Mouse (Mus musculus): ENCODE data around the gene Twsg1.
"Not testable (repeated sequence)": the region's sequence is repeated elsewhere in the genome, so short reads cannot be mapped to it uniquely, and the experiment has no call there.

The Twsg1 gene

GRCm38 (mm10) chr17:65950622-65951404 is at the start of gene Twsg1:
TSS of gene Twsg1 (minus strand) at chr17:65951226.
- peak; percentile 87 for DNase-seq (ENCODE audit: low read depth, low spot score)

- no peak for DNase-seq (ENCODE audit: low read depth, low spot score)
Observed at GRCm38 (mm10) chr17:65988151-65988820, 37.3 kb upstream of the Twsg1 start.

DNA sequence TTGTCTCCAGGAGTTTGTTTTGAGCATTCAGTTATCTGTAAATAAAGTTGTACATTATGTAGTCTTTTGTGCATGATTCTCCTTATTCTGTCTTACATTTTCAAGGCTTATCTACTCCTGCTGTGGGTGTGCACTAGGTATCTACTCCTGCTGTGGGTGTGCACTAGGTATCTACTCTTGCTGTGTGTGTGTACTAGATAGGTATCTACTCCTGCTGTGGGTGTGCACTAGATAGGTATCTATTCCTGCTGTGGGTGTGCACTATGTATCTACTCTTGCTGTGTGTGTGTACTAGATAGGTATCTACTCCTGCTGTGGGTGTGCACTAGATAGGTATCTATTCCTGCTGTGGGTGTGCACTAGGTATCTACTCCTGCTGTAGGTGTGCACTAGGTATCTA is 25.7 kb upstream of the Twsg1 start:
- DNase-seq (ENCODE audit: low read depth, low spot score): not testable (repeated sequence)

GRCm38 (mm10) chr17:65967751-65968150 is 16.7 kb upstream of the Twsg1 start:
- peak; percentile 46 for DNase-seq (ENCODE audit: low read depth, low spot score)

DNA sequence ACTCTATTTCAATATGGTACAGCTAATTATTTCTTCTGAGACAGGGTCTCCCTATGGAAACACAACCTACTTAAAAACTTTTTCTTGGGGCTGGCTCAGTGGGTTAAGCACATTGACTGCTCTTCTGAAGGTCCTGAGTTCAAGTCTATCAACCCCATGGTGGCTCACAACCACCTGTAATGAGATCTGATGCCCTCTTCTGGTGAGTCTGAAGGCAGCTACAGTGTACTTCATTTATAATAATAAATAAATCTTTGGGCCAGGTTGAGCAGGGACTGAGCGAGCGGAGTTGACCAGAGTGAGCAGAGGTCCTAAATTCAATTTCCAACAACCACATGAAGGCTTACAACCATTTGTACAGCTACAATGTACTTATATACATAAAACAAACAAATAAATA is 11.2 kb upstream of the Twsg1 start:
- no peak for DNase-seq (ENCODE audit: low read depth, low spot score)

DNA sequence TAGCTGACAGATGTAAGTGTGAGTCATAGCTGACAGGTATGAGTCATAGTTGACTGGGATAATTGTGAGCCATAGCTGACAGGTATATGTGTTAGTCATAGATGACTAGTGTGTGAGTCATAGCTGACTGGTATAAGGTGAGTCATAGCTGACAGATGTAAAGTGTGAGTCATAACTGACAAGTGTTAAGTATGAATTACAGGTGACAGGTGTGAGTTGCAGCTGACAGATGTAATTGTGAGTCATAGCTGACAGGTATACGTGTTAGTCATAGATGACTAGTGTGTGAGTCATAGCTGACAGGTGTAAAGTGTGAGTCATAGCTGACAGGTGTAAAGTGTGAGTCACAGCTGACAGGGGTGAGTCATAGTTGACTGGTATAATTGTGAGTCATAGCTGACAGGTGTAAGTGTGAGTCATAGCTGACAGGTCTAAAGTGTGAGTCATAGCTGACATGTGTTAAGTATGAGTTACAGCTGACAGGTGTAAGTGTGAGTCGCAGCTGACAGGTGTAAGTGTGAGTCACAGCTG is 10.6 kb upstream of the Twsg1 start:
- no peak for DNase-seq (ENCODE audit: low read depth, low spot score)

DNA sequence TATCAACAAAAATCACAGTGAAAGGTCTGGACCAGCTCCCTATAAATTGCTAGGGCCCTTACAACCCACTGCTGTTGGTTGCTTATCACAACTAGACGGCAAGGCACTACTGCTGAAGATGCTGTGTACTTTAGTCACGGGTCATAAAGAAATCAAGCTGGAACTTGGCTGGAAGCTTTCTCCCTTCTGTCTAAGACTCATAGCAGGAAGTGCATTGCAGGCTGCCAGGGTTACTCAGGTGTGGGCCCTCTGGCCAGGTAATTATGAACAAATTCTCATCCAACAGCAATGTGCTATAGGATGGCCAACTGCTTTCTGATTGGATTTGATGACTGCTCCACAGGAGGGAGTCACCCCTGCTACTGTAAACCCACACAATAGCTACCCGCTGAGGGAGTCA is 8.0 kb upstream of the Twsg1 start:
- no peak for DNase-seq (ENCODE audit: low read depth, low spot score)

GRCm38 (mm10) chr17:65958366-65958765 is 7.3 kb upstream of the Twsg1 start:
- no peak for DNase-seq (ENCODE audit: low read depth, low spot score)

DNA sequence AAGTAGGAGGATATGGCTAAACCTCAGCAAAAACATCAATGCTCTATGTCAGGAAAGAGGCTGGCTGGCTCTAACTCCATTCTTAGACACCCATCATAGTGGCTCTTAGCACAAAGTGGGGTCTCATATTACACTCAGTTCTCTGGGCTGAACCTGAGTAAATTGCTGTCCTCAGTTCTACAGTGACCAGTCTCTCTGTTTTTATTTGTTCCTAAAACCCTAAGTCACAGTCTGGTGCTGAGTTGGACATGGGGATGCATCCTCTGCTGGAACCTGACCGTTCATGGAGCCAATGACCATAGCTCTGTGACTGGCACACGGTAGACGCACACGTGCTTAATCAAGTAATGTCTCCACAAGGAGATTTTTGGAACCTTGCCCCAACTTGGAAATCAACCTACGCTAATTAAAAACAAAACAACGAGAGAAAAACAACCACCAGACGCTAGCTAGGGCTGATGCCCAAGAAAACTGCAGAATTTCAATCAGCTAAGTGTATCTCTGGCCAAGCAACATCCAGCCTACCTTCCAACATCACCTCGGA is 6.8 kb upstream of the Twsg1 start:
- DNase-seq (ENCODE audit: low read depth, low spot score): no peak

DNA sequence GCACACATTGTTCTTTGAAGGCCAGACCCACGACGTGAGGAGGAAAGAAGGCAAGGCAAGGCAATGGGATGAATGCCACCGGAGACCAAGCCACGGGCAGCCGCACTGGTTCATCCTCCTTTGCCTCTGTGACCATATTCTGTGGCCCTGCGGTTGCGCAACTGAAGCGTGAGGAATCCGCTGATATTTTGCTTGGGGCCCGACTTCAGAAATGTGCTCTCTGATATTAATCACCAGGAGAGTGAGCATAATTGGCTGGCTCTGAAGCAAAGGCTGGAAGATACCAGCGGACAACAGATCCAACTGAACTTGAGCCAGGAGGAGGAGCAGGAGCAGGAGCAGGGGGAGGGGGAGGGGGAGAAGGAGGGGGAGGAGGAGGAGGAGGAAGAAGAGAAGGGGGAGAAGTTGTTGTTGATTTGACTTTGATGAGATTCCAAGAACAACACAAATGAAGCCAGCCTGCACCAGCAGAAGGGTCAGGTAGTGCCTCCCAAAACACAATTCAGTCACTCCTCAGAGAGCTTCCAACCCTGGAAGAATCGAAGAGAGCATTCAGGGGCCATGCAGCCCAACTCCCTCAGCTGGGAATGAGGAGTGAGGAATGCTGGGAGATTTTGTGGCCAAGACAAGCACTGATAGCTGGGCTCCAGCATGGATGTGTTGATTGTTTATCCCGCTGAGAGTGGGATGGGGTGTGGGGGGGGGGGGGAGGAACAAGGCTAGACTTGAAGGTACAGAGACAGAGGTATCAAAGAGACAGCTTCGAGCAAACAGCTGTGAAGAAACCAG is 6.2 kb upstream of the Twsg1 start:
- DNase-seq (ENCODE audit: low read depth, low spot score): peak; percentile 67

DNA sequence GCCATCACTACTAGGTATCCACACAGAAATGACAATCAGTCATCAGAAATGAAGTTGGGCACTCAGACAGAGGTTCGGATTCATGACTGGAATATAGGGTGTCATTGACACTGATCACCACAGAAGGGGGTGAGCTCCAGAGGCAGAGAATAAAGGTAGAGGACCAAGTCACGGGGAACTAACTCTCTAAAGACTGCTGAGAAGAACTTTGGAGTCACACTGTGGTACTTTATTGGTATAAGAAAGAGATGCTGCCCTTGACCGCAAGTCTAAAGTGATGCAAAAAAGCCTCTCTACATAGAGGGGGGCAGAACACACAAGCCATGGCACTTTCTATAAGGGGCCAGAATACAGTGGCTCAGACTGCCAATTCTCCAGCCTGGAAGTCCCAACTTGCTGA is 5.1 kb upstream of the Twsg1 start:
- peak; percentile 79 for DNase-seq (ENCODE audit: low read depth, low spot score)

DNA sequence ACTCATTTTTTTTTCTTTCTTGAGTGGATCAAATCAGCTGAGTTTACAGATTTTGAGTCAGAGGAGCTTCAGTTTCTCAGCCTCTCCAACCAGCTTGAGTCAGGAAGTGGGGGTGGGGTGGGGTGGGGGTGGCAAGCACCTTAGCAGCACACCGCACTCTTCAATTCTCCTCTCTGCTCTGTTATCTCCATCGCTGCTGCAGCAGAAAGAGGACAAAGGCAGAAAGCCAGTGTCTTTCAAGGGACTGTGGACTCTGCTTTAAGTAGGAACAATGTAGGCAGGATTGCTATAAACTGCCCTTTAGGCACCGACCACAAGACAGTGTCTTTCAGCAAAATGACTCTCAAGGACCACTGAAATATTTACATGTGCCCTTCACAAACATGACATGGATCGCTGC is 2.9 kb upstream of the Twsg1 start:
- no peak for DNase-seq (ENCODE audit: low read depth, low spot score)

DNA sequence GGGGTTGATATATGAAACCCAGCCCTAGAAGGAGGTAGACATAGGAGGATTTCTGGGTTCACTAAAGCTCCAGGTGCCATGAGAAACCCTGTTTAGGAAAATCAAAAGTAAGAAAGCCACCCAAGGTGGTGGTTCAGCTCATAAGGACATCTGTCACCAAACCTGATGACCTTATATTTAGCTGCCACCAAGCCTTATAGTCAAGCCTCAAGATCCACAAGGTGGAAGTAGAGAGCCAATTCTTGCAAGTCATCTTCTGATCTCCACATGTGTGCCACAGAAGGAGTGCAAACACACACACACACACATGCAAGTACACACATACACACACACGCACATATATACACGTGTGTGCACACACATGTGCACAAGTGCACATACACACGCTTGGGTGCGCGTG is 1.1 kb upstream of the Twsg1 start:
- DNase-seq (ENCODE audit: low read depth, low spot score): no peak

DNA sequence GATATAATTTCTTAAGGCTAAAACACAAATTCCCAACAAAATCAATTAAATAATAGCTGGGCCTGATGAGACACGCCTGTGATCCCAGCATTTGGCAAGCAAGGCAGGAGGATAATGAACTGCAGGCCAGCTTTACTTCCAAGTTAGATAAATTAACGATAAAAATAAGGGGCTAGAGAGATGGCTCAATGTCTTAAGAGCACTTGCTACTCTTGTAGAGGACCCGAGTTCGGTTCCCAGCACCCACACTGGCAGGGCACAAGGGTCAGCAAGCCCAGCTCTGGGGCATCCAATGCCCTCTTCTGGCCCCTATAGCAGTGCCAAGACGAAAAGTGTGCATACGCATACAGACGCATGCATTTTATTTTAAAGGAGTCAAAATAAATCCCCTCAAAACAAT is 843 bp downstream of the Twsg1 start:
- no peak for DNase-seq (ENCODE audit: low read depth, low spot score)

GRCm38 (mm10) chr17:65947307-65947706 is 3.7 kb downstream of the Twsg1 start:
- no peak for DNase-seq (ENCODE audit: low read depth, low spot score)

GRCm38 (mm10) chr17:65945420-65945819 is 5.6 kb downstream of the Twsg1 start:
- no peak for DNase-seq (ENCODE audit: low read depth, low spot score)

- no peak for DNase-seq (ENCODE audit: low read depth, low spot score)
Observed at GRCm38 (mm10) chr17:65942394-65942793, 8.6 kb downstream of the Twsg1 start.

GRCm38 (mm10) chr17:65941275-65941674 is 9.8 kb downstream of the Twsg1 start:
- DNase-seq (ENCODE audit: low read depth, low spot score): peak; percentile 82

DNA sequence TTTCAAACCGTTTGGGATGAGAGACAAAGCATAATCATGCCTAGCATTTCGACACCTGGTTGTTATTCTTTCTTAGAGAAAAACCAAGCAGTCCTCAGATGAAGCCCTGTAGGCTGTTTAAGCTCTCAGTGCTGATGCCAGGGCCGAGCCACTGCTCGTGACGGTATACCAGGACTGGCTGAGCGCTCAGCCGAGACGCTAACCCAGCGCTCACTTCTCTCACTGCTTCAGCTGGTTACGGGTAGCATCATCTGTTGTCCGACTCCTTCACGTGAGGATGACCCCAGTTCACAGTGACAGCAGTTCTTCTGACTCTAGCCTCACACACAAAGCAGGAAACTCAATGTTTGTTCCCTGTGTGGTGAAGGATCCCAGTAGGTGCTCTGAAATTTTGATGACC is 10.8 kb downstream of the Twsg1 start:
- no peak for DNase-seq (ENCODE audit: low read depth, low spot score)

DNA sequence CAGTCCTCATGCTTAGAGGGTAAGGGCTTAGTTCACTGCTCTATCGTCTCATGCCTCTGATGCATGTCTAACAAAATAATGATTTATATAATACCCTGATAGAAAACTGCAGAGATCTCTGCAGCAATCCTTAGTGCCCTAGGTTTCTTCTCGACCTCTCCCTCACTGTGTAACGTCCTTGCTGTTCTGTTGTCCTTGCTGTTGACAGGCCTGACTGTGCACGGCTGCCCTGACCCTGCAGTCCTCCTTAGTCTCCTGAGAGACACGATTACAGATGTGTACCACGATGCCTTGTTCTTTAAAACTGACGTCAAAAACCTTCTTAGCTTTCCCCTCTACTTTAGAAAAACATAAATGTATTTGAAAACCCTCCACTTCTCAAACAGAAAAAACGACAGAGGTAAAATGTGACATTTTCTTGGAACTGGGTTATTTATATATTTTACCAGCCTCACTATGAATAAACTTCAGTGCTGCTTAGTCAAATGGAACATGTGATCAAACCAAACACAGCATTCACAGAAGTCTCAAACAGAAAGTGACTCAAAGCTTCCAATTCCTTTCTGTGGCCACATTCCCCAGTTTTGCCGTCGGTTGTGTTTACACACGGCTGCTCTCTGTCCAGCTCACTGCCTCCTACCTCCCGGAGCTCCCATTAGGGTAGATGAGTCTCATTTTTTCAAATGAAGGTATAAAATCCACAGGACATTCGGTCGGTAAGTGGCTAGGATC is 11.4 kb downstream of the Twsg1 start:
- DNase-seq (ENCODE audit: low read depth, low spot score): no peak

GRCm38 (mm10) chr17:65937671-65938070 is 13.4 kb downstream of the Twsg1 start:
- DNase-seq (ENCODE audit: low read depth, low spot score): no peak

All from R1 (cell line).